Mouse (Mus musculus): Measurements from ENCODE around the gene Trex2. TPM values are rescaled to one million over a fixed set of nuclear protein-coding genes. Genes with fewer than 3 reads are reported as not detected.
"Not testable (repeated sequence)": the region's sequence is repeated elsewhere in the genome, so short reads cannot be mapped to it uniquely, and the experiment has no call there.

Trex2 gene
- polyA plus RNA-seq, 1 experiment from 2014 or later = 0.27 TPM

DNA sequence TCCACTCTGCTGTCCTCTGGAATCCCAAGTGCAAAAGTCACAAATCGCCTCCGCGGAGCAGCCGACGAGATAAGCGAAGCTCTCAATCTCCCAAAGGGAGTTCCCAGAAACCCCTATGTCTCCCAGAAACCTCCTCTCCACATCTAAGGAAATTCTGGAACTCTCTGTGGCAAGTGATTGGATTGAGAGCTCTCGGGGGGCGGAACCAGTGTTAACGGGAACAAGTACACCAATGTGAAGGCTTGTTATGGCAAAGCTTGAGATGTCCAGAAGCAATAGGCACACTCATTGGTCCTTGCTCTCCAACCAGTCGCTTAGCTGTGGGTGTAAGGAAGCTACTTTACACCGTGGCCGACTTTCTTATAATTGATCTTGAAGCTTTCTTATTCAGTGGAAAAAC is 33.5 kb downstream of the Trex2 start:
- Histone ChIP-seq H3K9me3 (ENCODE audit: low read length) (no peaks in the 10 kb centered on the region), H3K4me2 (replicated peaks; ENCODE audit: low read depth, low read length) (no peak overlapping the region), H3K27ac (ENCODE audit: low read length) (no peak overlapping the region), H3K4me3 (ENCODE audit: low read depth, low read length) (no peak overlapping the region), H3K4me1 (ENCODE audit: insufficient read depth, low read depth, low read length) (no peaks in the 10 kb centered on the region), H3K36me3 (ENCODE audit: insufficient read depth, low read length) (no peaks in the 10 kb centered on the region), H3K27me3 (replicated peaks; ENCODE audit: insufficient read depth, low read length) (no peaks in the 10 kb centered on the region), H3K9ac (replicated peaks; ENCODE audit: low read depth) (no peak overlapping the region)
- DNase-seq (ENCODE audit: low spot score) = no peak
- TF ChIP-seq EP300 (IDR thresholded peaks at IDR 0.05) = no peak
- no peak for TF ChIP-seq CTCF (IDR thresholded peaks at IDR 0.05)
- ATAC-seq = no peak
- WGBS = 89% methylated on average over 12 of the region's 12 CpGs

DNA sequence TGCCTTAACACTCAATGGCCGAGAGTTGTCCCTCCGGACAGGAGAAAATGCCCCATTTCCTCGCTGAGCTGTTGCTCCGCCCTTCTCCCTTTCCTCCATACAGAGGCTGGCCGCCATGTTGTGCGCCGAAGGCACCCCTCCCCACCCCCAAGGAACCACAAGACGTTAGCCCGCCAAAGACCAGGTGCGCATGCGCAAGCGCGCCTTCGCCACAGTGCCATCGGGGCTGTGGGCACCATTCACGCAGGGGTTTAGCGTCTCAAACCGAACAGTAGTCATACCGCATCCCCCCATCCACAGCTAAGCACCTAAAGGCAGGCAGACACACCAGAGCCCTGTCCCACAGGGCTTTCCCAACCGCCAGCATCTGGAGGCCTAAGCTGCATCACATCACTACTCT is 34.2 kb downstream of the Trex2 start:
- ATAC-seq (no peak), DNase-seq (ENCODE audit: low spot score) (no peak)
- Histone ChIP-seq H3K9ac (replicated peaks; ENCODE audit: low read depth) (no peak overlapping the region), H3K4me1 (ENCODE audit: insufficient read depth, low read depth, low read length) (no peaks in the 10 kb centered on the region), H3K27ac (ENCODE audit: low read length) (no peak overlapping the region), H3K27me3 (replicated peaks; ENCODE audit: insufficient read depth, low read length) (no peaks in the 10 kb centered on the region), H3K4me2 (replicated peaks; ENCODE audit: low read depth, low read length) (no peak overlapping the region), H3K4me3 (ENCODE audit: low read depth, low read length) (no peak overlapping the region), H3K36me3 (ENCODE audit: insufficient read depth, low read length) (no peaks in the 10 kb centered on the region), H3K9me3 (ENCODE audit: low read length) (no peaks in the 10 kb centered on the region)
- TF ChIP-seq CTCF (IDR thresholded peaks at IDR 0.05) (no peak), EP300 (IDR thresholded peaks at IDR 0.05) (no peak)
- 86% methylated on average over 12 of the region's 20 CpGs for WGBS

DNA sequence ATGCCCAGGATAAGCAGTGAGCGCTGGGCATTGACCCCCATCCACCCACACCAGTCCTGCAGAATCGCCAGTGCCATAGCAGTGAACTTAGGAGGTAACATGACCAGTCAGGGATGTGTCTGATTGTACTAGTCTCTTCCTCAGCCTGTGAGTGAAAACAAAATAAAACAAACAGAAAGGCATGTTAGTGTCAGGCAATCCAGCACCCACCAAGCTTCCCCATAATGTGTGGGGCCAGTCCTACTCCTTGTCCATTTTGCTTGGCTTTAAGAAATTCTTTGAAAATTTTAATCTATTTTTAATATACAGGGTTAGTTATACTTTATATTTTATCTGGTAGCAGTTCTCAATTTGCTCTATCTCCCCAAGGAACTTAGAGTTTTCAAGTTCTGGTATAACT is 36.5 kb downstream of the Trex2 start, which contains the start of gene Gm18336:
Gene Gm18336, minus strand, starts transcription at position 101 of the 400 bp plus-strand sequence.
- H3K4me1 ChIP-seq (ENCODE audit: insufficient read depth, low read depth, low read length); ATAC-seq; H3K9ac ChIP-seq (replicated peaks; ENCODE audit: low read depth); H3K4me2 ChIP-seq (replicated peaks; ENCODE audit: low read depth, low read length); H3K9me3 ChIP-seq (ENCODE audit: low read length); H3K4me3 ChIP-seq (ENCODE audit: low read depth, low read length); H3K27ac ChIP-seq (ENCODE audit: low read length); H3K27me3 ChIP-seq (replicated peaks; ENCODE audit: insufficient read depth, low read length); H3K36me3 ChIP-seq (ENCODE audit: insufficient read depth, low read length); DNase-seq (ENCODE audit: low spot score): not testable (repeated sequence)
- 63% methylated on average over 2 of the region's 2 CpGs for whole genome bisulfite sequencing

DNA sequence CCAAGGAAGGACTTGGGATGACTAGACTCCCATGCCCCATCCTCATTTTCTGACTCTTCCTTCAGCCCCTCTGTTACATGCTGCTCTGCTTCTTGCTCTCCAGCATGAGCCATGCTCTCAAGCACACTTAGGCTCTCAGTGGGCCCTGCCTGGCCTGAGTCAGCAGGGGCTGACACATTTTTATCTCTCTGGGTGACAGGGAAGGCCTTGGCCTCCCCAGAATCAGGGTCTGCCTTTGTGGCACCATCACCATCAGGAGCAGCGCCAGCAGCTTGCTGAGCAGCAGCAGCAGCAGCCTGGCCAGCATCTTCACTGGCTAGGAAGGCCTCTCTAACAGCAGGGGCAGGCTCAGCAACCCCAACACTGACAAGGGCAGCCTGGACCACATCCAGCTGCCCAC is 38.7 kb downstream of the Trex2 start:
- Histone ChIP-seq H3K27me3 (replicated peaks; ENCODE audit: insufficient read depth, low read length) (no peaks in the 10 kb centered on the region), H3K4me2 (replicated peaks; ENCODE audit: low read depth, low read length) (no peak overlapping the region), H3K4me1 (ENCODE audit: insufficient read depth, low read depth, low read length) (no peaks in the 10 kb centered on the region), H3K36me3 (ENCODE audit: insufficient read depth, low read length) (no peaks in the 10 kb centered on the region), H3K9ac (replicated peaks; ENCODE audit: low read depth) (no peak overlapping the region), H3K27ac (ENCODE audit: low read length) (no peak overlapping the region), H3K9me3 (ENCODE audit: low read length) (no peaks in the 10 kb centered on the region), H3K4me3 (ENCODE audit: low read depth, low read length) (no peak overlapping the region)
- WGBS = 69% methylated on average over 1 of the region's 1 CpGs
- no peak for ATAC-seq
- no peak for DNase-seq (ENCODE audit: low spot score)
- TF ChIP-seq CTCF (IDR thresholded peaks at IDR 0.05) (no peak), EP300 (IDR thresholded peaks at IDR 0.05) (no peak)

DNA sequence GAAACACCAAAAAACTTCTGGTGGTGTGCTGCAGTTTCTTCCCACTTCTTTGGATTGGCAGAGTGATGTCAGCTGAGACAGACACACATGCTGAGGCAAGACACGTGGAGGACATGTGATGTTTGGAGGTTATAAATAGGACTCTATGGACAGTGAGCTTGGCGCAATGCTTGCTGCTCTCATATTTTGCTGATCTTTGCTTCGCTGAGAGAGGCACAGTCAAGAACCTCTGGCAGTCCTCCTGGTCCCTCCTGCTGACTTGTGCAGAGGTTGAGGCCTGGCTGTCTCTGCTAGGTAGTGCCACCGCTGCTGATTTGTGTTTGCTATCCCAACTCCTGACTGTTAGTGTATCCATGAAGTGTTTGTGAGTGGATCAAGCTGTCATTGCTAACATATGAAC is 43.7 kb downstream of the Trex2 start:
- Histone ChIP-seq H3K9ac (replicated peaks; ENCODE audit: low read depth) (no peak overlapping the region), H3K4me2 (replicated peaks; ENCODE audit: low read depth, low read length) (no peak overlapping the region), H3K4me1 (ENCODE audit: insufficient read depth, low read depth, low read length) (no peaks in the 10 kb centered on the region), H3K36me3 (ENCODE audit: insufficient read depth, low read length) (no peaks in the 10 kb centered on the region), H3K27ac (ENCODE audit: low read length) (no peak overlapping the region), H3K9me3 (ENCODE audit: low read length) (no peaks in the 10 kb centered on the region), H3K4me3 (ENCODE audit: low read depth, low read length) (no peak overlapping the region), H3K27me3 (replicated peaks; ENCODE audit: insufficient read depth, low read length) (no peaks in the 10 kb centered on the region)
- ATAC-seq (no peak), DNase-seq (ENCODE audit: low spot score) (no peak)
- 65% methylated on average over 4 of the region's 4 CpGs for WGBS
- no peak for TF ChIP-seq EP300 (IDR thresholded peaks at IDR 0.05)

DNA sequence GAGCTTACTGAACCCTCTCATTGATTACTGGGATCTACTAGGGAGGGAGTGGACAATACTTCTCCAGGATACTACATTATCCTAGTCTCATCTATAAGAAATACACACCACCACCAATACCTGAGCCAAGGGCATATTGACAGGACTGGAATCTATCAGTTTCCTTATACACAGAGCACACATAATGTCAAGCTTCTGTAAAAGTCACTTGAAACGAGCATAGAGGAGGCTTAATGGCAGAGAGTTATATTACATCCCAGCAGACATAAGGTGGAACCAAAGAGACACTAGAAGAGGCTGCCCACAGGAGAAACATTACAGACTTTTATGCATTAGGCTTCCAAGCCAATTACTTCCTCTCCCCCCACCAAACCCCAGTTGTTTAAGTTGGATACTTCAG is 50.2 kb downstream of the Trex2 start:
- Histone ChIP-seq H3K36me3 (ENCODE audit: insufficient read depth, low read length) (no peaks in the 10 kb centered on the region), H3K27me3 (replicated peaks; ENCODE audit: insufficient read depth, low read length) (no peaks in the 10 kb centered on the region), H3K4me3 (ENCODE audit: low read depth, low read length) (no peak overlapping the region), H3K9me3 (ENCODE audit: low read length) (no peaks in the 10 kb centered on the region), H3K4me1 (ENCODE audit: insufficient read depth, low read depth, low read length) (no peaks in the 10 kb centered on the region), H3K9ac (replicated peaks; ENCODE audit: low read depth) (no peak overlapping the region), H3K27ac (ENCODE audit: low read length) (no peak overlapping the region), H3K4me2 (replicated peaks; ENCODE audit: low read depth, low read length) (no peak overlapping the region)
- ATAC-seq (no peak), DNase-seq (ENCODE audit: low spot score) (no peak)
- 7% methylated on average over 1 of the region's 1 CpGs for WGBS
- no peak for TF ChIP-seq CTCF (IDR thresholded peaks at IDR 0.05)
- no peak for TF ChIP-seq EP300 (IDR thresholded peaks at IDR 0.05)

DNA sequence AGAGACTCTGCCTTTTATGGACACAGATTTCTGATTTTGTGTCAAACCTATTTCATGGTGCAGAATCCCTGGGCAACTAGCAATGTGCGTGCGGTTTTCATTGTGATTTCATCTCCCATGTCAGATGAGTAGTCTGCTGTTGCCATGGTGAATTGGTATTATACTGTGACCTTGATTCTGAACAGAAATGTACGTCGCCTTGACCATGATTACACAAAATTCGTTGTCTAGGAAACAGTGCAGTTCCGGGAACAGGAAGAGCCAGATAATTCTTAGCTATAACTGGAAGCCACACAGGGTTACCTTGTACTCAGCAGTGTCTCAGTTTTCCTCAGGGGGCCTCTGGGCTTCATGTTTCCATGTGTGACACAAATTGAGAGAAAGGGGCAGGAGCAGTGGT is 50.7 kb downstream of the Trex2 start:
- Histone ChIP-seq H3K9ac (replicated peaks; ENCODE audit: low read depth) (no peak overlapping the region), H3K27me3 (replicated peaks; ENCODE audit: insufficient read depth, low read length) (no peaks in the 10 kb centered on the region), H3K4me2 (replicated peaks; ENCODE audit: low read depth, low read length) (no peak overlapping the region), H3K36me3 (ENCODE audit: insufficient read depth, low read length) (no peaks in the 10 kb centered on the region), H3K27ac (ENCODE audit: low read length) (no peak overlapping the region), H3K4me1 (ENCODE audit: insufficient read depth, low read depth, low read length) (no peaks in the 10 kb centered on the region), H3K4me3 (ENCODE audit: low read depth, low read length) (no peak overlapping the region), H3K9me3 (ENCODE audit: low read length) (no peaks in the 10 kb centered on the region)
- no peak for DNase-seq (ENCODE audit: low spot score)
- ATAC-seq = no peak
- TF ChIP-seq CTCF (IDR thresholded peaks at IDR 0.05) (no peak), EP300 (IDR thresholded peaks at IDR 0.05) (no peak)
- 45% methylated on average over 6 of the region's 6 CpGs for WGBS

Other genes with a start within 250 kb of the Trex2 start
- 1.7 and 3.7 TPM in 2 replicates for gene Xlr3b, start 243.1 kb downstream of the Trex2 start, polyA plus RNA-seq (2015; fragmentation: Nextera tagmentation; extraction: Ambion mirVana)
- 0.19 and 0.78 TPM in 2 replicates for gene Xlr4b, start 221.0 kb downstream of the Trex2 start, polyA plus RNA-seq (2015; fragmentation: Nextera tagmentation; extraction: Ambion mirVana)
- 15.4 and 16.1 TPM in 2 replicates for gene F8a, start 207.1 kb downstream of the Trex2 start, polyA plus RNA-seq (2015; fragmentation: Nextera tagmentation; extraction: Ambion mirVana)
- gene Xlr4c, start 192.2 kb downstream of the Trex2 start, polyA plus RNA-seq (2015; fragmentation: Nextera tagmentation; extraction: Ambion mirVana) = 0.50 TPM in 1 of 2 replicates, not detected in the other
- not detected in 2 replicates for gene Xlr3c, start 170.0 kb downstream of the Trex2 start, polyA plus RNA-seq (2015; fragmentation: Nextera tagmentation; extraction: Ambion mirVana)
- gene Xlr5a, start 142.4 kb downstream of the Trex2 start, polyA plus RNA-seq (2015; fragmentation: Nextera tagmentation; extraction: Ambion mirVana) = not detected in 2 replicates
- gene Xlr5c, start 142.4 kb downstream of the Trex2 start, polyA plus RNA-seq (2015; fragmentation: Nextera tagmentation; extraction: Ambion mirVana) = not detected in 2 replicates
- gene Gm45015, start 98.5 kb downstream of the Trex2 start, polyA plus RNA-seq (2015; fragmentation: Nextera tagmentation; extraction: Ambion mirVana) = not detected in 2 replicates
- 3.6 and 4.3 TPM in 2 replicates for gene Zfp275, start 92.7 kb downstream of the Trex2 start, polyA plus RNA-seq (2015; fragmentation: Nextera tagmentation; extraction: Ambion mirVana)
- not detected in 2 replicates for gene Gm18336, start 36.6 kb downstream of the Trex2 start, polyA plus RNA-seq (2015; fragmentation: Nextera tagmentation; extraction: Ambion mirVana)
- gene Zfp92, start 24.2 kb downstream of the Trex2 start, polyA plus RNA-seq (2015; fragmentation: Nextera tagmentation; extraction: Ambion mirVana) = 0.07 TPM in 1 of 2 replicates, not detected in the other
- 31.8 and 32.3 TPM in 2 replicates for gene Haus7, start 23.7 kb upstream of the Trex2 start, polyA plus RNA-seq (2015; fragmentation: Nextera tagmentation; extraction: Ambion mirVana)
- 175 and 176 TPM in 2 replicates for gene Bgn, start 48.3 kb upstream of the Trex2 start, polyA plus RNA-seq (2015; fragmentation: Nextera tagmentation; extraction: Ambion mirVana)
- not detected in 2 replicates for gene Atp2b3, start 67.7 kb upstream of the Trex2 start, polyA plus RNA-seq (2015; fragmentation: Nextera tagmentation; extraction: Ambion mirVana)
- gene Dusp9, start 204.1 kb upstream of the Trex2 start, polyA plus RNA-seq (2015; fragmentation: Nextera tagmentation; extraction: Ambion mirVana) = 2.2 and 2.4 TPM in 2 replicates
- gene Pnck, start 224.8 kb upstream of the Trex2 start, polyA plus RNA-seq (2015; fragmentation: Nextera tagmentation; extraction: Ambion mirVana) = 3.9 and 5.5 TPM in 2 replicates
- gene Slc6a8, start 237.8 kb upstream of the Trex2 start, polyA plus RNA-seq (2015; fragmentation: Nextera tagmentation; extraction: Ambion mirVana) = 7.5 and 7.8 TPM in 2 replicates